Mouse (Mus musculus): ENCODE measurements around the gene Cfap77. TPM values are rescaled to one million over a fixed set of nuclear protein-coding genes. Genes with fewer than 3 reads are reported as not detected.

The Cfap77 gene
- polyA plus RNA-seq, 1 experiment from 2014 or later, result 0.71 TPM

GRCm38 (mm10) chr2:28997161-28997834, 57.6 kb downstream of the Cfap77 start:
- Histone ChIP-seq H3K4me1 (replicated peaks; ENCODE audit: control insufficient read depth, insufficient read depth, low read length) (no peaks in the 10 kb centered on the region), H3K27ac (ENCODE audit: low read depth, low read length) (no peak overlapping the region), H3K27me3 (replicated peaks; ENCODE audit: control insufficient read depth, insufficient read depth, low read length) (0 out of 2 replicates have a peak, but pooled peaks cover 3% of the 10 kb centered on the region), H3K9ac (ENCODE audit: low read depth, low read length) (no peak overlapping the region), H3K4me2 (no peak overlapping the region), H3K9me3 (ENCODE audit: control insufficient read depth, low read length) (no peaks in the 10 kb centered on the region), H3K4me3 (ENCODE audit: low read depth, low read length) (no peak overlapping the region), H3K36me3 (ENCODE audit: control insufficient read depth, insufficient read depth, low read length) (no peaks in the 10 kb centered on the region)
- ATAC-seq (replicated peaks; ENCODE audit: low FRiP score) (no peak), DNase-seq (ENCODE audit: low spot score) (no peak)
- 77% methylated on average over 14 of the region's 14 CpGs for WGBS

DNA sequence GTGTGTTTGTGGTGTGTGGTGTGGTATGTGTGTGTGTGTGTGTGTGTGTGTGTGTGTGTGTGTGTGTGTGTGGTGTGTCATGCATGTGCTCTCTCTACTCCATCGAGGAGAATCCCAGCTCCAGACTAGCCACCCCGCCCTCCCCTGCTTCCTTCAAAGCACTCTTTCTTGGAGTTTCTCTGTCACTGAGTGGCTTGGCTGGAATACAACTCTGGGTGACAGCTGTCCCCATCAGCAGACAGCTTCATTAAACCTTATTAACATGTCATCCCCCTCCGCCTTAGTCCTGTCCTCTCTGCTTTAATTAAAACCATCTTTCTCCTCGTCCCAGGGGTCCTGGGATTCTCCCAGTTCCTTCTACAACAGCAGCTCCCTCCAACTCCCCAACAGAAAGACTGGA, 59.4 kb downstream of the Cfap77 start:
- no peak overlapping the region for H3K4me3 ChIP-seq (ENCODE audit: low read depth, low read length)
- H3K27ac ChIP-seq (ENCODE audit: low read depth, low read length), result no peak overlapping the region
- DNase-seq (ENCODE audit: low spot score) (no peak), ATAC-seq (replicated peaks; ENCODE audit: low FRiP score) (no peak)
- WGBS, result 64% methylated on average over 4 of the region's 4 CpGs
- H3K4me2 ChIP-seq, result no peak overlapping the region
- H3K4me1 ChIP-seq (replicated peaks; ENCODE audit: control insufficient read depth, insufficient read depth, low read length), result no peaks in the 10 kb centered on the region
- no peaks in the 10 kb centered on the region for H3K36me3 ChIP-seq (ENCODE audit: control insufficient read depth, insufficient read depth, low read length)
- no peak overlapping the region for H3K9ac ChIP-seq (ENCODE audit: low read depth, low read length)
- H3K27me3 ChIP-seq (replicated peaks; ENCODE audit: control insufficient read depth, insufficient read depth, low read length), result 0 out of 2 replicates have a peak, but pooled peaks cover 3% of the 10 kb centered on the region
- no peaks in the 10 kb centered on the region for H3K9me3 ChIP-seq (ENCODE audit: control insufficient read depth, low read length)

GRCm38 (mm10) chr2:28994014-28994413, 60.9 kb downstream of the Cfap77 start:
- no peak overlapping the region for H3K9ac ChIP-seq (ENCODE audit: low read depth, low read length)
- WGBS, result 72% methylated on average over 12 of the region's 12 CpGs
- H3K27ac ChIP-seq (ENCODE audit: low read depth, low read length), result no peak overlapping the region
- no peaks in the 10 kb centered on the region for H3K9me3 ChIP-seq (ENCODE audit: control insufficient read depth, low read length)
- no peaks in the 10 kb centered on the region for H3K36me3 ChIP-seq (ENCODE audit: control insufficient read depth, insufficient read depth, low read length)
- ATAC-seq (replicated peaks; ENCODE audit: low FRiP score), result no peak
- no peak overlapping the region for H3K4me3 ChIP-seq (ENCODE audit: low read depth, low read length)
- 0 out of 2 replicates have a peak, but pooled peaks cover 3% of the 10 kb centered on the region for H3K27me3 ChIP-seq (replicated peaks; ENCODE audit: control insufficient read depth, insufficient read depth, low read length)
- H3K4me2 ChIP-seq, result no peak overlapping the region
- no peak for DNase-seq (ENCODE audit: low spot score)
- H3K4me1 ChIP-seq (replicated peaks; ENCODE audit: control insufficient read depth, insufficient read depth, low read length), result no peaks in the 10 kb centered on the region

DNA sequence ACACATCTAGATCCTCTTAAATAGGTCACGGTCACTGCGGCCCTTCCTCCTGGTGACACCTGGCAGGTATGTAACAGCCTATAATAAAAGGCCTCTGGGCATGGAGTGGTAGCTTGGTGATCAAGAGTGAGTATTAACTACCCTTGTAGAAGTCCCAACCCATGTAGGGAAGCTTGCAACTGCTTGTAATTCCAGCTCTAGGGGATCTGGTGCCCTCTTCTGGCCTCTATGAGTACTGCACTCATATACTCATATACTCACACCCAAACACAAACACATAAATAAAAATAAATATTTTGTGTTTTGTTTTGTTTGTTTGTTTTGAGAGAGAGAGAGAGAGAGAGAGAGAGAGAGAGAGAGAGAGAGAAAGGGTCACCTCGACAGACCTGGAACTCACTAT, 66.1 kb downstream of the Cfap77 start:
- WGBS, result 93% methylated on average over 3 of the region's 3 CpGs
- no peak for DNase-seq (ENCODE audit: low spot score)
- H3K9me3 ChIP-seq (ENCODE audit: control insufficient read depth, low read length), result no peaks in the 10 kb centered on the region
- no peak for ATAC-seq (replicated peaks; ENCODE audit: low FRiP score)
- no peak overlapping the region for H3K4me3 ChIP-seq (ENCODE audit: low read depth, low read length)
- H3K9ac ChIP-seq (ENCODE audit: low read depth, low read length), result no peak overlapping the region
- H3K4me2 ChIP-seq, result no peak overlapping the region
- no peaks in the 10 kb centered on the region for H3K27me3 ChIP-seq (replicated peaks; ENCODE audit: control insufficient read depth, insufficient read depth, low read length)
- no peaks in the 10 kb centered on the region for H3K36me3 ChIP-seq (ENCODE audit: control insufficient read depth, insufficient read depth, low read length)
- H3K27ac ChIP-seq (ENCODE audit: low read depth, low read length), result no peak overlapping the region
- no peaks in the 10 kb centered on the region for H3K4me1 ChIP-seq (replicated peaks; ENCODE audit: control insufficient read depth, insufficient read depth, low read length)

GRCm38 (mm10) chr2:28980080-28980910, 74.6 kb downstream of the Cfap77 start:
- H3K4me2 ChIP-seq, result no peak overlapping the region
- DNase-seq (ENCODE audit: low spot score) (no peak), ATAC-seq (replicated peaks; ENCODE audit: low FRiP score) (no peak)
- 75% methylated on average over 20 of the region's 20 CpGs for whole genome bisulfite sequencing
- no peak overlapping the region for H3K4me3 ChIP-seq (ENCODE audit: low read depth, low read length)
- H3K9me3 ChIP-seq (ENCODE audit: control insufficient read depth, low read length), result no peaks in the 10 kb centered on the region
- no peaks in the 10 kb centered on the region for H3K36me3 ChIP-seq (ENCODE audit: control insufficient read depth, insufficient read depth, low read length)
- H3K4me1 ChIP-seq (replicated peaks; ENCODE audit: control insufficient read depth, insufficient read depth, low read length), result no peaks in the 10 kb centered on the region
- no peak overlapping the region for H3K9ac ChIP-seq (ENCODE audit: low read depth, low read length)
- peaks cover 3% of the 10 kb centered on the region; the same call in 1 of the 2 replicates for H3K27me3 ChIP-seq (replicated peaks; ENCODE audit: control insufficient read depth, insufficient read depth, low read length)
- no peak overlapping the region for H3K27ac ChIP-seq (ENCODE audit: low read depth, low read length)

DNA sequence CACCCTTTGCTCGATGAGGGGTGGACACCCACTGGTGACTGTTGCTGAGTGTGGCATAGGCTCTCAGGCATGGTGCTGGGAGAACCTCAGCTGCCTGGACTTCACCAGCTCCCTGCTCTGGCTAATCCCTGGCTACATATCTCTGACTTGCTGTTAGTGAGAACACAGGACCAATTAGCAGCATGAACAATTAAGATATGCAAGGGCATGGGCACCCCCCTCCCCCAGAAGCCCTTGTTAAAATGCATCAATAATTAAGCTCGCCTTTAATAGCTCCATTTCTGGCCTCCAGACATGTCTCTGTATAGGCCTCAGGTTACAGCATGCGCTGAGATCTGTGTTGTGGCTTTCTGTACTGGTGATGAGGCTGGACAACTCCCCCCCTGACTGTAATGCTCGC, 76.4 kb downstream of the Cfap77 start:
- Histone ChIP-seq H3K36me3 (ENCODE audit: control insufficient read depth, insufficient read depth, low read length) (no peaks in the 10 kb centered on the region), H3K27ac (ENCODE audit: low read depth, low read length) (no peak overlapping the region), H3K4me1 (replicated peaks; ENCODE audit: control insufficient read depth, insufficient read depth, low read length) (no peaks in the 10 kb centered on the region), H3K4me3 (ENCODE audit: low read depth, low read length) (no peak overlapping the region), H3K9me3 (ENCODE audit: control insufficient read depth, low read length) (no peaks in the 10 kb centered on the region), H3K27me3 (replicated peaks; ENCODE audit: control insufficient read depth, insufficient read depth, low read length) (peaks cover 13% of the 10 kb centered on the region), H3K9ac (ENCODE audit: low read depth, low read length) (no peak overlapping the region), H3K4me2 (no peak overlapping the region)
- no peak for ATAC-seq (replicated peaks; ENCODE audit: low FRiP score)
- DNase-seq (ENCODE audit: low spot score), result no peak
- WGBS, result 71% methylated on average over 4 of the region's 4 CpGs

- peak; percentile 41; the same call in 1 of the 2 replicates for ATAC-seq (replicated peaks; ENCODE audit: low FRiP score)
- Histone ChIP-seq H3K4me2 (no peak overlapping the region), H3K36me3 (ENCODE audit: control insufficient read depth, insufficient read depth, low read length) (no peaks in the 10 kb centered on the region), H3K27ac (ENCODE audit: low read depth, low read length) (no peak overlapping the region), H3K4me3 (ENCODE audit: low read depth, low read length) (no peak overlapping the region), H3K4me1 (replicated peaks; ENCODE audit: control insufficient read depth, insufficient read depth, low read length) (no peaks in the 10 kb centered on the region), H3K27me3 (replicated peaks; ENCODE audit: control insufficient read depth, insufficient read depth, low read length) (peaks cover 15% of the 10 kb centered on the region), H3K9me3 (ENCODE audit: control insufficient read depth, low read length) (no peaks in the 10 kb centered on the region), H3K9ac (ENCODE audit: low read depth, low read length) (no peak overlapping the region)
- DNase-seq (ENCODE audit: low spot score), result peak; percentile 49
- 16% methylated on average over 7 of the region's 7 CpGs for WGBS
These were observed 78.2 kb downstream of the Cfap77 start for GRCm38 (mm10) chr2:28976635-28977034.

- no peaks in the 10 kb centered on the region for H3K36me3 ChIP-seq (ENCODE audit: control insufficient read depth, insufficient read depth, low read length)
- H3K4me3 ChIP-seq (ENCODE audit: low read depth, low read length), result no peak overlapping the region
- no peak overlapping the region for H3K9ac ChIP-seq (ENCODE audit: low read depth, low read length)
- H3K9me3 ChIP-seq (ENCODE audit: control insufficient read depth, low read length), result no peaks in the 10 kb centered on the region
- H3K27me3 ChIP-seq (replicated peaks; ENCODE audit: control insufficient read depth, insufficient read depth, low read length), result peaks cover 15% of the 10 kb centered on the region
- ATAC-seq (replicated peaks; ENCODE audit: low FRiP score) (no peak), DNase-seq (ENCODE audit: low spot score) (no peak)
- 75% methylated on average over 5 of the region's 5 CpGs for WGBS
- H3K27ac ChIP-seq (ENCODE audit: low read depth, low read length), result no peak overlapping the region
- no peak overlapping the region for H3K4me2 ChIP-seq
- no peaks in the 10 kb centered on the region for H3K4me1 ChIP-seq (replicated peaks; ENCODE audit: control insufficient read depth, insufficient read depth, low read length)
These were observed 79.3 kb downstream of the Cfap77 start for GRCm38 (mm10) chr2:28975604-28976003.

Measured in liver, embryonic 11.5 days (tissue).